Mouse (Mus musculus): ENCODE results near the gene Brix1. TPM values are rescaled to one million over a fixed set of nuclear protein-coding genes. Genes with fewer than 3 reads are reported as not detected.
"Not testable (repeated sequence)": the region's sequence is repeated elsewhere in the genome, so short reads cannot be mapped to it uniquely, and the experiment has no call there.

Brix1 gene
- total and polyA plus RNA-seq, 2 experiments from 2014 or later, result 9.9 to 64.8 TPM

GRCm38 (mm10) chr15:10500838-10501719, 15.3 kb upstream of the Brix1 start:
- H3K27me3 ChIP-seq (ENCODE audit: insufficient read depth, low read length), result no peaks in the 10 kb centered on the region
- H3K36me3 ChIP-seq (ENCODE audit: insufficient read depth), result 0 out of 2 replicates have a peak, but pooled peaks cover 2% of the 10 kb centered on the region
- H3K4me3 ChIP-seq (ENCODE audit: low read depth, low read length), result no peak overlapping the region
- WGBS, result 54% methylated on average over 11 of the region's 11 CpGs
- H3K27ac ChIP-seq (ENCODE audit: low read depth, low read length), result no peak overlapping the region
- peak; percentile 89 for TF ChIP-seq CTCF (IDR thresholded peaks at IDR 0.05; ENCODE audit: low read depth)
- no peaks in the 10 kb centered on the region for H3K4me1 ChIP-seq (ENCODE audit: insufficient read depth)
- H3K9me3 ChIP-seq (ENCODE audit: low read length), result no peaks in the 10 kb centered on the region
- H3K9ac ChIP-seq, result peak overlapping the region; percentile 10
- DNase-seq (peak; percentile 87), ATAC-seq (peak; percentile 97)
- H3K4me2 ChIP-seq (ENCODE audit: low read depth), result no peak overlapping the region

DNA sequence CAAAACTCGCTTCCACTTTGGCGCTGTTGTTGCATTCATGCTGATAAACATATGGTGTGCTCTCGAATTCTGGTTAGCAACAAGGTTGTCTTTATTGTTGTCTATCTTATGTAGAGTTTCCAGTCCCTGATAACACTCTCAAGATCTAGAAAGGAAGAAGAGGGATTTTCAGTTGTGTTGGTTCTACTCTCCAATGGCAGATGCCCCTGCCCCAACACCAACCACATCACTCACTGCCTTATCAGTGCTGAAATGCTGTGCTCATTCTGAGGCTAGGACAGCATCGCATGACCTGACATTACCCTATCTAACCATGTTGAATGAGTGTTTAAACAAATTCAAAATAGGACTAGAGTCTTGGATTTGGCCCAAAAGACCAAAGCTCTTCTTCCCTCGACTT, 14.3 kb upstream of the Brix1 start:
- Histone ChIP-seq H3K27me3 (ENCODE audit: insufficient read depth, low read length) (no peaks in the 10 kb centered on the region), H3K4me3 (ENCODE audit: low read depth, low read length) (no peak overlapping the region), H3K4me2 (ENCODE audit: low read depth) (no peak overlapping the region), H3K9ac (no peak overlapping the region), H3K4me1 (ENCODE audit: insufficient read depth) (no peaks in the 10 kb centered on the region), H3K27ac (ENCODE audit: low read depth, low read length) (no peak overlapping the region), H3K36me3 (ENCODE audit: insufficient read depth) (peaks cover 5% of the 10 kb centered on the region; the same call in 1 of the 2 replicates), H3K9me3 (ENCODE audit: low read length) (no peaks in the 10 kb centered on the region)
- WGBS, result 85% methylated on average over 5 of the region's 5 CpGs
- ATAC-seq (no peak), DNase-seq (no peak)
- no peak for TF ChIP-seq CTCF (IDR thresholded peaks at IDR 0.05; ENCODE audit: low read depth)

GRCm38 (mm10) chr15:10499593-10499992, 13.8 kb upstream of the Brix1 start:
- Histone ChIP-seq H3K4me3 (ENCODE audit: low read depth, low read length) (no peak overlapping the region), H3K27me3 (ENCODE audit: insufficient read depth, low read length) (no peaks in the 10 kb centered on the region), H3K4me2 (ENCODE audit: low read depth) (no peak overlapping the region), H3K36me3 (ENCODE audit: insufficient read depth) (peaks cover 5% of the 10 kb centered on the region; the same call in 1 of the 2 replicates), H3K9ac (no peak overlapping the region), H3K27ac (ENCODE audit: low read depth, low read length) (no peak overlapping the region), H3K4me1 (ENCODE audit: insufficient read depth) (no peaks in the 10 kb centered on the region), H3K9me3 (ENCODE audit: low read length) (no peaks in the 10 kb centered on the region)
- no peak for TF ChIP-seq CTCF (IDR thresholded peaks at IDR 0.05; ENCODE audit: low read depth)
- 80% methylated on average over 5 of the region's 5 CpGs for WGBS
- DNase-seq (no peak), ATAC-seq (no peak)

DNA sequence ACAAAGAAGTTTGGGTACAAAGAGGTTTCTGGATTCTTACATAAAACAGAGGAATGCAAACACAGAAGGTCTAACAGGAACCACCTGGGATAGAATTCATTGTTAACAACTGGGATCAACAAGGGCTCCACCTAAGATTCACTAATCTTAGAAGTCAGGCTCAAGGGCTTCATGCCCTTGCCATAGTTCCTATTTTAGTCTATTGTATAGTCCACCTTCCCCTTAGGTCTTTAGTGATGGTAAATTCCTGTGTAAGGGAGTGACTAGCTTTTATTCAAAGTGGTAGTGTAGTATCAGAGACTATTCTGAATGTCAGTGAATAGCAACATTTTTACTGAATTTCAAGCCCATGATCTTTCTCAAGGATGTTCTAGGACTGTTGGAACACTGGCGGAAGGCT, 10.9 kb upstream of the Brix1 start:
- not testable (repeated sequence) for H3K27me3 ChIP-seq (ENCODE audit: insufficient read depth, low read length); H3K9ac ChIP-seq; H3K4me3 ChIP-seq (ENCODE audit: low read depth, low read length); DNase-seq; H3K4me1 ChIP-seq (ENCODE audit: insufficient read depth); ATAC-seq; H3K9me3 ChIP-seq (ENCODE audit: low read length); H3K4me2 ChIP-seq (ENCODE audit: low read depth); H3K27ac ChIP-seq (ENCODE audit: low read depth, low read length)
- peaks cover 16% of the 10 kb centered on the region for H3K36me3 ChIP-seq (ENCODE audit: insufficient read depth)
- WGBS, result 98% methylated on average over 1 of the region's 1 CpGs

DNA sequence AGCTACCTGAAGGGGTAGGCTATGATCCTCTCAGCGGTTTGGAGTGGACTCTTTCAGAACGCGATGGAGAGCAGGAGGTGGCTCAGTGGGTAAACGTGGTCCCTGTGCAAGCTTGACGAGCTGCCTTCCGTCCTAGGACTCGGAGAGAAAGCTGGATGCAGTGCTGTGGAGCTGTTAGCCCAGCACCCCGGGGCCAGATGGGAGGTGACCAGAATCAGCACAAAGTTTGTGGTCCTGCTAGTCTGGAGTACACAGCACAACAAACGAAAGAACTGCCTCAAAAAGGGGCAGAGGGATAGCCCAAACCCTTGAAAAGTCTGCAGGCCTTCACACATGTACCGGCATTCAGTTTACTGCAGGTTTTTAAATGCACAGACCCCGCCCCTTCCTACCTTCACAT, 10.2 kb upstream of the Brix1 start:
- H3K9me3 ChIP-seq (ENCODE audit: low read length), result no peaks in the 10 kb centered on the region
- H3K9ac ChIP-seq, result no peak overlapping the region
- 94% methylated on average over 11 of the region's 11 CpGs for WGBS
- no peaks in the 10 kb centered on the region for H3K4me1 ChIP-seq (ENCODE audit: insufficient read depth)
- H3K27me3 ChIP-seq (ENCODE audit: insufficient read depth, low read length), result no peaks in the 10 kb centered on the region
- H3K4me2 ChIP-seq (ENCODE audit: low read depth), result no peak overlapping the region
- no peak overlapping the region for H3K27ac ChIP-seq (ENCODE audit: low read depth, low read length)
- no peak for DNase-seq
- no peak overlapping the region for H3K4me3 ChIP-seq (ENCODE audit: low read depth, low read length)
- ATAC-seq, result no peak
- no peak for TF ChIP-seq CTCF (IDR thresholded peaks at IDR 0.05; ENCODE audit: low read depth)
- peaks cover 16% of the 10 kb centered on the region for H3K36me3 ChIP-seq (ENCODE audit: insufficient read depth)

DNA sequence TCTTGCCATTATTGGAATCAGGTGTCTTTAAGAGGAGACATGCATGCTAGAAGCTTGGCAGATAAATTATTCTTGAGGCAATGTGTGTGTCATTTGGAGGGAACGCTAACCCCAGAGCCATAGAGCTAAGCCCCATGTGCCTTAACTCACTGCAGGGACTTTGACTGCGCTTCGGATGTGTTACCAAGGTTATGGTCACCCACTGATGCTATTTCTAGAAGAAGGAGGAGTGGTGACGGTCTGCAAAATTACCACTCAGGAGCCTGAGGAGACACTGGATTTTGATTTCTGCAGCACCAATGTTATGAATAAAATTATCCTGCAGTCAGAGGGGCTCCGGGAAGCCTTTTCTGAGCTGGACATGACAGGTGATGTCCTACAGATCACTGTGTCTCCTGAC, 4.4 kb upstream of the Brix1 start:
- Histone ChIP-seq H3K27ac (ENCODE audit: low read depth, low read length) (no peak overlapping the region), H3K27me3 (ENCODE audit: insufficient read depth, low read length) (no peaks in the 10 kb centered on the region), H3K9ac (no peak overlapping the region), H3K4me1 (ENCODE audit: insufficient read depth) (peaks cover 6% of the 10 kb centered on the region; the same call in 1 of the 2 replicates), H3K36me3 (ENCODE audit: insufficient read depth) (peaks cover 14% of the 10 kb centered on the region), H3K4me3 (ENCODE audit: low read depth, low read length) (no peak overlapping the region), H3K4me2 (ENCODE audit: low read depth) (no peak overlapping the region), H3K9me3 (ENCODE audit: low read length) (no peaks in the 10 kb centered on the region)
- no peak for TF ChIP-seq CTCF (IDR thresholded peaks at IDR 0.05; ENCODE audit: low read depth)
- 93% methylated on average over 5 of the region's 5 CpGs for WGBS
- DNase-seq, result no peak
- ATAC-seq, result no peak

DNA sequence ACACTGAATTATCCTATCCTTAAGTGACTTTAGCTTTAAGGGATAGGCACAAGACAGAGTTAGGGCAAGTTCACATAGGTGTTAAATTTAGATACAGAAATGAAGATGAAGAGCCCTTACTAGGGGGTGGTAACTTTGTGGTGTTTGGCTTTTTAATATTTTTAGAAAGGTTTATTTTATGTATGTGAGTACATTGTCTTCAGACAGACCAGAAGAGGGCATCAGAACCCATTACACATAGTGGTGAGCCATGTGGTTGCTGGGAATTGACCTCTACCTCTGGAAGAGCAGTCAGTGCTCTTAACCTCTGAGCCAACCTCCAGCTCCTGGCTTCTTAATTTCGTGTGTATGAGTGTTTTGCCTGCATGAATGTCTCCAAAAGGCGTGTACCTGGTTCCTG, 1.5 kb upstream of the Brix1 start:
- no peak for DNase-seq
- Histone ChIP-seq H3K27ac (ENCODE audit: low read depth, low read length) (no peak overlapping the region), H3K9ac (no peak overlapping the region), H3K9me3 (ENCODE audit: low read length) (no peaks in the 10 kb centered on the region), H3K4me2 (ENCODE audit: low read depth) (peak overlapping the region; percentile 71), H3K27me3 (ENCODE audit: insufficient read depth, low read length) (no peaks in the 10 kb centered on the region), H3K4me1 (ENCODE audit: insufficient read depth) (peaks cover 12% of the 10 kb centered on the region; the same call in 1 of the 2 replicates), H3K4me3 (ENCODE audit: low read depth, low read length) (peak overlapping the region; percentile 90), H3K36me3 (ENCODE audit: insufficient read depth) (peaks cover 12% of the 10 kb centered on the region)
- WGBS, result 62% methylated on average over 2 of the region's 2 CpGs
- TF ChIP-seq CTCF (IDR thresholded peaks at IDR 0.05; ENCODE audit: low read depth), result no peak
- no peak for ATAC-seq
